Mouse (Mus musculus): ENCODE data around the gene Tymp. TPM values are rescaled to one million over a fixed set of nuclear protein-coding genes. Genes with fewer than 3 reads are reported as not detected.

Gene Tymp
- 1.9 and 2.2 TPM in 2 replicates for polyA plus RNA-seq (2014; fragmentation: Nextera tagmentation; extraction: Ambion mirVana)

GRCm38 (mm10) chr15:89376957-89377356 is at the start of gene Tymp:
TSS of gene Tymp (minus strand) at chr15:89377039.
- H3K4me3 ChIP-seq (ENCODE audit: low read depth, low read length), result no peak within 1 kb of the TSS; the same call in 1 of the 2 replicates
- H3K9me3 ChIP-seq (ENCODE audit: control insufficient read depth, low read length), result no peaks in the 10 kb centered on the region
- peaks cover 15% of the 10 kb centered on the region for H3K4me1 ChIP-seq (ENCODE audit: control insufficient read depth, insufficient read depth, low read length)
- peaks cover 2% of the 10 kb centered on the region; the same call in 1 of the 2 replicates for H3K36me3 ChIP-seq (ENCODE audit: control insufficient read depth, insufficient read depth, low read length)
- H3K27me3 ChIP-seq (ENCODE audit: control insufficient read depth, insufficient read depth, low read length), result peaks cover 41% of the 10 kb centered on the region
- no peak within 1 kb of the TSS for H3K27ac ChIP-seq (replicated peaks; ENCODE audit: low read depth, low read length)
- 10% methylated on average over 16 of the region's 16 CpGs for WGBS
- DNase-seq (ENCODE audit: low spot score), result no peak
- H3K4me2 ChIP-seq (ENCODE audit: low read depth, severe bottlenecking), result no peak within 1 kb of the TSS
- no peak within 1 kb of the TSS for H3K9ac ChIP-seq (ENCODE audit: low read length)
- no peak for ATAC-seq (ENCODE audit: insufficient number of reproducible peaks, low FRiP score, low TSS enrichment, low read depth)

- ATAC-seq (ENCODE audit: insufficient number of reproducible peaks, low FRiP score, low TSS enrichment, low read depth) (no peak), DNase-seq (ENCODE audit: low spot score) (no peak)
- Histone ChIP-seq H3K36me3 (ENCODE audit: control insufficient read depth, insufficient read depth, low read length) (peaks cover 2% of the 10 kb centered on the region; the same call in 1 of the 2 replicates), H3K4me1 (ENCODE audit: control insufficient read depth, insufficient read depth, low read length) (peaks cover 9% of the 10 kb centered on the region), H3K27ac (replicated peaks; ENCODE audit: low read depth, low read length) (no peak within 1 kb of the TSS), H3K9me3 (ENCODE audit: control insufficient read depth, low read length) (no peaks in the 10 kb centered on the region), H3K4me3 (ENCODE audit: low read depth, low read length) (no peak within 1 kb of the TSS), H3K4me2 (ENCODE audit: low read depth, severe bottlenecking) (peak within 1 kb of the TSS; percentile 25; the same call in 1 of the 2 replicates), H3K27me3 (ENCODE audit: control insufficient read depth, insufficient read depth, low read length) (no peaks in the 10 kb centered on the region), H3K9ac (ENCODE audit: low read length) (no peak within 1 kb of the TSS)
- 14% methylated on average over 6 of the region's 6 CpGs for WGBS
Observed at GRCm38 (mm10) chr15:89425711-89426121, 48.9 kb upstream of the Tymp start, which contains the start of gene Cpt1b. TSS of gene Cpt1b (minus strand) at chr15:89425863.

GRCm38 (mm10) chr15:89424621-89425020 is 47.8 kb upstream of the Tymp start:
- Histone ChIP-seq H3K9ac (ENCODE audit: low read length) (no peak overlapping the region), H3K4me1 (ENCODE audit: control insufficient read depth, insufficient read depth, low read length) (peaks cover 9% of the 10 kb centered on the region), H3K27me3 (ENCODE audit: control insufficient read depth, insufficient read depth, low read length) (no peaks in the 10 kb centered on the region), H3K9me3 (ENCODE audit: control insufficient read depth, low read length) (no peaks in the 10 kb centered on the region), H3K27ac (replicated peaks; ENCODE audit: low read depth, low read length) (no peak overlapping the region), H3K36me3 (ENCODE audit: control insufficient read depth, insufficient read depth, low read length) (peaks cover 2% of the 10 kb centered on the region; the same call in 1 of the 2 replicates), H3K4me2 (ENCODE audit: low read depth, severe bottlenecking) (no peak overlapping the region), H3K4me3 (ENCODE audit: low read depth, low read length) (no peak overlapping the region)
- no peak for DNase-seq (ENCODE audit: low spot score)
- WGBS, result 86% methylated on average over 8 of the region's 8 CpGs
- ATAC-seq (ENCODE audit: insufficient number of reproducible peaks, low FRiP score, low TSS enrichment, low read depth), result no peak

GRCm38 (mm10) chr15:89421938-89422337 is 45.1 kb upstream of the Tymp start:
- Histone ChIP-seq H3K27me3 (ENCODE audit: control insufficient read depth, insufficient read depth, low read length) (no peaks in the 10 kb centered on the region), H3K4me1 (ENCODE audit: control insufficient read depth, insufficient read depth, low read length) (peaks cover 9% of the 10 kb centered on the region), H3K36me3 (ENCODE audit: control insufficient read depth, insufficient read depth, low read length) (peaks cover 2% of the 10 kb centered on the region; the same call in 1 of the 2 replicates), H3K9me3 (ENCODE audit: control insufficient read depth, low read length) (no peaks in the 10 kb centered on the region), H3K4me3 (ENCODE audit: low read depth, low read length) (no peak overlapping the region), H3K27ac (replicated peaks; ENCODE audit: low read depth, low read length) (no peak overlapping the region), H3K9ac (ENCODE audit: low read length) (no peak overlapping the region), H3K4me2 (ENCODE audit: low read depth, severe bottlenecking) (no peak overlapping the region)
- DNase-seq (ENCODE audit: low spot score) (no peak), ATAC-seq (ENCODE audit: insufficient number of reproducible peaks, low FRiP score, low TSS enrichment, low read depth) (no peak)
- WGBS, result 95% methylated on average over 9 of the region's 9 CpGs

- Histone ChIP-seq H3K9me3 (ENCODE audit: control insufficient read depth, low read length) (no peaks in the 10 kb centered on the region), H3K4me3 (ENCODE audit: low read depth, low read length) (no peak overlapping the region), H3K4me1 (ENCODE audit: control insufficient read depth, insufficient read depth, low read length) (no peaks in the 10 kb centered on the region), H3K4me2 (ENCODE audit: low read depth, severe bottlenecking) (no peak overlapping the region), H3K27ac (replicated peaks; ENCODE audit: low read depth, low read length) (no peak overlapping the region), H3K9ac (ENCODE audit: low read length) (no peak overlapping the region), H3K36me3 (ENCODE audit: control insufficient read depth, insufficient read depth, low read length) (no peaks in the 10 kb centered on the region), H3K27me3 (ENCODE audit: control insufficient read depth, insufficient read depth, low read length) (no peaks in the 10 kb centered on the region)
- DNase-seq (ENCODE audit: low spot score) (no peak), ATAC-seq (ENCODE audit: insufficient number of reproducible peaks, low FRiP score, low TSS enrichment, low read depth) (no peak)
- WGBS, result 89% methylated on average over 8 of the region's 8 CpGs
Observed at GRCm38 (mm10) chr15:89415282-89415681, 38.4 kb upstream of the Tymp start.

GRCm38 (mm10) chr15:89410118-89410517 is 33.3 kb upstream of the Tymp start, which contains the start of gene Syce3:
TSS of gene Syce3 (minus strand) at chr15:89410503.
- no peak within 1 kb of the TSS for H3K9ac ChIP-seq (ENCODE audit: low read length)
- 0 out of 2 replicates have a peak, but pooled peaks have one; percentile 35 for ATAC-seq (ENCODE audit: insufficient number of reproducible peaks, low FRiP score, low TSS enrichment, low read depth)
- no peak for DNase-seq (ENCODE audit: low spot score)
- H3K9me3 ChIP-seq (ENCODE audit: control insufficient read depth, low read length), result no peaks in the 10 kb centered on the region
- H3K27ac ChIP-seq (replicated peaks; ENCODE audit: low read depth, low read length), result no peak within 1 kb of the TSS
- no peaks in the 10 kb centered on the region for H3K4me1 ChIP-seq (ENCODE audit: control insufficient read depth, insufficient read depth, low read length)
- no peaks in the 10 kb centered on the region for H3K27me3 ChIP-seq (ENCODE audit: control insufficient read depth, insufficient read depth, low read length)
- H3K4me3 ChIP-seq (ENCODE audit: low read depth, low read length), result no peak within 1 kb of the TSS
- H3K36me3 ChIP-seq (ENCODE audit: control insufficient read depth, insufficient read depth, low read length), result no peaks in the 10 kb centered on the region
- 82% methylated on average over 24 of the region's 24 CpGs for WGBS
- H3K4me2 ChIP-seq (ENCODE audit: low read depth, severe bottlenecking), result no peak within 1 kb of the TSS

GRCm38 (mm10) chr15:89406691-89407090 is 29.9 kb upstream of the Tymp start:
- no peak overlapping the region for H3K27ac ChIP-seq (replicated peaks; ENCODE audit: low read depth, low read length)
- no peaks in the 10 kb centered on the region for H3K4me1 ChIP-seq (ENCODE audit: control insufficient read depth, insufficient read depth, low read length)
- DNase-seq (ENCODE audit: low spot score) (no peak), ATAC-seq (ENCODE audit: insufficient number of reproducible peaks, low FRiP score, low TSS enrichment, low read depth) (no peak)
- H3K9me3 ChIP-seq (ENCODE audit: control insufficient read depth, low read length), result no peaks in the 10 kb centered on the region
- H3K27me3 ChIP-seq (ENCODE audit: control insufficient read depth, insufficient read depth, low read length), result no peaks in the 10 kb centered on the region
- no peak overlapping the region for H3K4me3 ChIP-seq (ENCODE audit: low read depth, low read length)
- no peaks in the 10 kb centered on the region for H3K36me3 ChIP-seq (ENCODE audit: control insufficient read depth, insufficient read depth, low read length)
- no peak overlapping the region for H3K9ac ChIP-seq (ENCODE audit: low read length)
- no peak overlapping the region for H3K4me2 ChIP-seq (ENCODE audit: low read depth, severe bottlenecking)

- ATAC-seq (ENCODE audit: insufficient number of reproducible peaks, low FRiP score, low TSS enrichment, low read depth) (no peak), DNase-seq (ENCODE audit: low spot score) (no peak)
- H3K4me2 ChIP-seq (ENCODE audit: low read depth, severe bottlenecking), result no peak overlapping the region
- no peak overlapping the region for H3K27ac ChIP-seq (replicated peaks; ENCODE audit: low read depth, low read length)
- H3K9me3 ChIP-seq (ENCODE audit: control insufficient read depth, low read length), result no peaks in the 10 kb centered on the region
- H3K9ac ChIP-seq (ENCODE audit: low read length), result no peak overlapping the region
- no peaks in the 10 kb centered on the region for H3K4me1 ChIP-seq (ENCODE audit: control insufficient read depth, insufficient read depth, low read length)
- no peaks in the 10 kb centered on the region for H3K27me3 ChIP-seq (ENCODE audit: control insufficient read depth, insufficient read depth, low read length)
- no peak overlapping the region for H3K4me3 ChIP-seq (ENCODE audit: low read depth, low read length)
- 84% methylated on average over 10 of the region's 10 CpGs for WGBS
- no peaks in the 10 kb centered on the region for H3K36me3 ChIP-seq (ENCODE audit: control insufficient read depth, insufficient read depth, low read length)
Observed at GRCm38 (mm10) chr15:89404831-89405623, 28.2 kb upstream of the Tymp start.
